Mouse (Mus musculus) bone marrow macrophage, adult 2 months (primary cell): ENCODE measurements around the gene Hsp90ab1.

ENCODE experiments used
- CTCF ChIP-seq: IDR thresholded peaks from 2 replicates; pipeline ENCODE4 v1.5.1; 2012; ENCODE audit warnings: low read depth, mild to moderate bottlenecking, low read length, moderate library complexity
- POLR2A ChIP-seq: IDR thresholded peaks from 2 replicates; pipeline ENCODE4 v1.6.1; 2012; ENCODE audit warnings: mild to moderate bottlenecking, low read depth, low read length, borderline replicate concordance

DNA sequence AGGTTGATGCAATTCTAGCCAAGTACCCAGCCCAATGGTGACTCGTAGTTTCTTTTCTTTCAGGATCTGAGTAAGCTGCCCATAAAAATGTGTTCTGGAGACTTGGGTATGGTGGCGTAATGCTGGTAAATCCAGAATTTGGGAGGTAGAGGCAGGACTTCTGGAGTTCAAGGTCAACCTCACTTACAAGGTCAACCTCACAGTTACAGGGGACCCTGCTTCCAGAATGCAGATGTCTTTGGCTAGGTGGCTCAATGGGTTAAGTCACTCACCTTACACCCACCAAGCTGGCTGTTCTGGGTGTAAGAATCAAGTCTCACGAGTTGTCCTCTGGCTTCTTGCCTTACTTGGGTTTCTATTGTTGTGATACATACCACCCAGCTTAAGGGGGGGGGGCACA, 43.6 kb upstream of the Hsp90ab1 start:
- no peak for TF ChIP-seq CTCF
- no peak for TF ChIP-seq POLR2A
